Mouse (Mus musculus): ENCODE data around the gene Snx25.

GRCm38 (mm10) chr8:46143924-46144323 lies 8.0 kb downstream of the Snx25 start:
- no peak for TF ChIP-seq SMC3 (IDR thresholded peaks at IDR 0.05; ENCODE audit: low read depth, low read length)
- TF ChIP-seq CTCF (conservative IDR thresholded peaks at IDR 0.05 in 1 of 2, IDR thresholded peaks at IDR 0.05 in 1 of 2; ENCODE audit: low read depth in 2 of 2, low read length in 2 of 2), result no peak
- TF ChIP-seq TBP (conservative IDR thresholded peaks at IDR 0.05; ENCODE audit: low read depth, low read length), result no peak
- TF ChIP-seq JUND (conservative IDR thresholded peaks at IDR 0.05; ENCODE audit: low read depth, low read length), result no peak
- no peak for TF ChIP-seq MYC (IDR thresholded peaks at IDR 0.05; ENCODE audit: low read depth, low read length)
